Mouse (Mus musculus) E14TG2a.4 (cell line): ENCODE results near the gene Zfand4.

Source experiments
- CTCF ChIP-seq: conservative IDR thresholded peaks from 2 replicates; pipeline ENCODE4 v1.5.1; 2014; ENCODE audit warnings: low read length
- NANOG ChIP-seq: IDR thresholded peaks from 2 replicates; pipeline ENCODE4 v1.6.1; 2014; ENCODE audit warnings: borderline replicate concordance, low read length, mixed read lengths

DNA sequence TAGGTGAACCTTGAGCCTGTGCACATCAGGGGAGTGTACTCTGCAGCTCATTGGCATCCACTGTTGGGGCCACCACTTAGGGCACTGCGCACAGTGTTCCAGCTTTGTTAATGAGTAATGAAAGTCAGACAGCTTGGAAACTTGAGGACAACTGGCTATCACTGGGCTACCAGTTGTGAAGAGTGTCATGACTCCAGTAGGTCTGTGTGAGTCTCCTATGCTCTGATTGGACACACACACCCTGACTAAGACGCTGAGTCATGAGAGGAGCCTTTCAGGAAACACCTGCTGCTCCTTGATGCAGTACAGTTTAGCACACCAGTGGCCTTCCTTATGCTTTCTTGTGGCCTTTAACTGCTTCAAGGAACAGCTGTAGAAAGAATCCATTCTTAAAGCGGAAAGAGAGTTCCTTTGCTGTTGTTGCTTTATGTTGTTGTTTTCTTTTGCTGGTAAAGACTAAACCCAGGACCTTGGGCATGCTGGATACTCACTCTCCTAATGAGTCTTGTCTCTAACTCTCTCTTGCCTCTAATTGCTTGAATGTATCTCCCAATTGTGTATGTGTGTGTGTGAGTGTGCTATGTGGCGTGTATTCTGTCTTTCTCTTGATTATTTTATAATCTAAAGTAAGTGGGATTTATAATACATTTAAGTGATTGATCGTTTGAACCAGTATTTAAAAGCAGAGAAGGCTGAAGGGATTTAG is 23.0 kb downstream of the Zfand4 start:
- TF ChIP-seq NANOG (no peak), CTCF (no peak)
